Mouse (Mus musculus): ENCODE measurements around the gene Stum.

Gene Stum

GRCm38 (mm10) chr1:180500641-180501040 lies 17.3 kb upstream of the Stum start:
- in situ Hi-C loops (cut with MboI; ENCODE audit: unreplicated experiment in 2 of 2), result no loop called here

- in situ Hi-C loops (cut with MboI; ENCODE audit: unreplicated experiment in 2 of 2), result no loop called here
These were observed 16.9 kb upstream of the Stum start for GRCm38 (mm10) chr1:180500218-180500617.

GRCm38 (mm10) chr1:180499766-180500165 lies 16.5 kb upstream of the Stum start:
- in situ Hi-C loops (cut with MboI; ENCODE audit: unreplicated experiment in 2 of 2), result no loop called here

DNA sequence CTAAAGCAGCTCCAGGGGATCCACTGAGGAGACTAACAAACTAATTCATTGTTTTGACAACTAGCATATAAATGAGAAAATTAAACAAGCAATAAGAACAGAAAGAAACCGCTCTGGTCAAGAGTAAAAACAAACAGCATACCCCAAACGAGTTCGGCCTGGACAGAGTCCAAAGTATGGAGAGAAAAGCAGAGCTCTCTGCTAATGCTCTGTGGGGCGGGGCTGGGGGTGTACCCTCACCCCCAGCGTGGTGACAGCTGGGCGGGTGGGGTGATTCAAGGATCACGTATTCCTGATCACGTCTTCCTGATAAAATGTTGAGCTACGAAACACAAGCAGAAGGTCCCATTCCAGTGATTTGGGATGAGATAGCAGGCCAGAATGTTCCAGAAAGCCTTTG lies 9.5 kb upstream of the Stum start:
- in situ Hi-C loops (cut with MboI; ENCODE audit: unreplicated experiment in 2 of 2), result no loop called here

GRCm38 (mm10) chr1:180485346-180485745 lies 2.0 kb upstream of the Stum start:
- in situ Hi-C loops (cut with MboI; ENCODE audit: unreplicated experiment in 2 of 2), result loop anchor here (5.0 kb wide), 3 partner anchors 42 to 62 kb away; no protein-coding TSS in a partner anchor

DNA sequence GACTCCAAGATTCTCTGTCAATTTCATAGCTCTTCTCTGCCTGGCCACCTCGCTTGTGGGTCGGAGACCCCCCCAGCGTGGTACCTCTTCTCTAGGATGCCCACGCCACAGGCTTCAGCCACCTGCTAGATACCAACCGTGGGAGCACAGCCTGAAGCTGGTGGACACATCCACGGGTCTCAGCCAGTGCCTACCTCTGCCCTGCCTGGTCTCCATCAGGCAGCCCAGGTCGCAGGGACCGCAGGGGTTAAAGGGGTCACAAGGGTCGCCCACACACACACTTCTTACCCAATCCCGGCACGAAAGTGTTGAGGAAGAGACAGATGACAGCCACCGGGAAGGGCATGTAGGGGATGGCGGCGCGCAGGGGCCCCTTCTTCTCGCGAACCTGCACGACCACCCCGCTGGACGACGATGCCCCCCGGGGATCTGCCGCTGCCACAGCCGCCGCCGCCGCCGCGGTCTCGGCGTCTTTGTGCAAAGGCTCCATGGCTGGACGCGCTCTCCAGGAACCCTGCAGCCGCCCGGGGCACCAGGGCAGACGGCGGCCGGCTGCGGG lies 385 bp downstream of the Stum start:
- in situ Hi-C loops (cut with MboI; ENCODE audit: unreplicated experiment in 2 of 2), result loop anchor here in 1 of 2 experiments (5.0 kb wide), 1 partner anchor 46 kb away; no protein-coding TSS in a partner anchor

DNA sequence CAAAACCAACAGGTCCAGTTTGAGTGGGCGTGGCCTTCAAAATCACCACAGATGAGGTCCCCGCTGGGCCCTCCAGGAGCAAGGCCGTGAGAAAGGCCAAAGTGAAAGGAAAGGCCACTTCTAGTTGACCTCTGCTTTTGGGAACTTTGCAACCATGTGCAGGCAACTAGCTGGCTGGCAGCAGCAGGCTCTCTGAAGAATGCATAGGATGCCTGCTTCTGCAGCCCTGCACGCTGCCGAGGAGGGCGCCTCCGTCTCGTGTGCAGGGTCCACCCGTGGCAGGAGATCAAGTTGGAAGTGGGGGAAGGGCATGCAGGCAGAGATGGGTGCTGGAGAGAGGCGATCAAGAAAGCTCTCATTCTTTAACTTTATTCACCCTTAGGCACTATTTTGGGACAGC lies 1.3 kb downstream of the Stum start:
- in situ Hi-C loops (cut with MboI; ENCODE audit: unreplicated experiment in 2 of 2), result loop anchor here in 1 of 2 experiments (5.0 kb wide), 1 partner anchor 45 kb away; no protein-coding TSS in a partner anchor

DNA sequence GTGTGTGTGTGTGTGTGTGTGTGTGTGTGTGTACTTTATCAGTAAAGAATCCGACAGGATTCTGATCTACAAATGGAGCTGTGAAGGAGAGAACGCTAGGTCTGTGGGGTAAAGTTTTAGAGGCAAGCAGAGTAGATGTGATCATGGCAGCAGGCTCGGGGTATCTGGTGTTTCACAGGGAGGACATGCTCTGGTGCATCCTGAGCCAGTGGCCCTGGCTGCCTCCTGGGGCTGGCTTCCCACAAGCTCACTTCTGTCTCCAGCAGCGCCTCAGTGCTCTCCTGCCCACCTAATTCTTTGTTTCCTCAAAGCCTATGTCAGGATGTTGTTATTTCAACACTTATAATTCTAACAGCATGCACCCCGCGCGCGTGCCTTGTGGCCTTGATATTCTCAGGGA lies 2.0 kb downstream of the Stum start:
- in situ Hi-C loops (cut with MboI; ENCODE audit: unreplicated experiment in 2 of 2), result loop anchor here in 1 of 2 experiments (5.0 kb wide), 1 partner anchor 44 kb away; no protein-coding TSS in a partner anchor

- in situ Hi-C loops (cut with MboI; ENCODE audit: unreplicated experiment in 2 of 2), result loop anchor here in 1 of 2 experiments (5.0 kb wide), 1 partner anchor 43 kb away; no protein-coding TSS in a partner anchor
These were observed 3.0 kb downstream of the Stum start for GRCm38 (mm10) chr1:180480325-180480724.

DNA sequence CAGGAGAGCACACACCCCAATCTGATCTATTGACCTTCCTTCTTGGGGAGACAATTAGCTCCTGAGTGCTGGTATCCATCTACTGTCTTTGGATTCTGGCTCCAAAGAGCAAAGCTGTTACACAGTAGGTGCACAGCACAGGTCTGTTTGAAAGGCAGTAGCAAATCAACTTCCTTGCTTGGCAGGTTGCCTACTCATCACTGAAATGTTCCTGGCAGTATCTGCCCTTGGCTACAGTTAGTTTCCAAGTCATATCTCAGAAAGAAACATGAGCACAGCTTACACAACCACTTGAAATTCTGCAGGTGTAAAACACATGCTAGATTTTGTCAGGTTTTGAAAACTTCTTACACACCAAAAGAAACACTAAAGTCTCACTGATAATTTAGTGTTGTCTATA lies 9.7 kb downstream of the Stum start:
- in situ Hi-C loops (cut with MboI; ENCODE audit: unreplicated experiment in 2 of 2), result no loop called here

GRCm38 (mm10) chr1:180468004-180468403 lies 15.3 kb downstream of the Stum start:
- in situ Hi-C loops (cut with MboI; ENCODE audit: unreplicated experiment in 2 of 2), result no loop called here

DNA sequence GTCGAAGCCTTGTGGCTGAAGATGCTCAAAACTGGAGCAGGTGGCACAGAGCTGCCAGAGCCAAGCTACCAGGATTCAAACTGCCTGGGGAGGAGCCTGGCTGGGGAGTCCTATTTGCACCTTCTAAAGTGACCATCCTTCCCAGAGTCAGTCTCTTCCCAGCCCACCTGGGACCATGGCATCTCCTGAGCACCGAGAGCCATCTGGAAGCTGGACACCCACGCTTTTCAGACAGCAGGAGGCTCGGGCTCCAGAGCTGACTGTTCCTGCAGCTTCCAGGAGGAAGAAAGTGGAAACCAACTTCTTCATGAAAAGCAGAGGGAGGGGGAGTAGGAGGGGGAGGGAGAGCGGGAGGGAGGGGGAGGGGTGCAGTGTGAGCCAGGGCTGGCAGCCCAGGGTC lies 17.7 kb downstream of the Stum start:
- in situ Hi-C loops (cut with MboI; ENCODE audit: unreplicated experiment in 2 of 2), result no loop called here

GRCm38 (mm10) chr1:180464357-180464756 lies 18.9 kb downstream of the Stum start:
- in situ Hi-C loops (cut with MboI; ENCODE audit: unreplicated experiment in 2 of 2), result no loop called here

DNA sequence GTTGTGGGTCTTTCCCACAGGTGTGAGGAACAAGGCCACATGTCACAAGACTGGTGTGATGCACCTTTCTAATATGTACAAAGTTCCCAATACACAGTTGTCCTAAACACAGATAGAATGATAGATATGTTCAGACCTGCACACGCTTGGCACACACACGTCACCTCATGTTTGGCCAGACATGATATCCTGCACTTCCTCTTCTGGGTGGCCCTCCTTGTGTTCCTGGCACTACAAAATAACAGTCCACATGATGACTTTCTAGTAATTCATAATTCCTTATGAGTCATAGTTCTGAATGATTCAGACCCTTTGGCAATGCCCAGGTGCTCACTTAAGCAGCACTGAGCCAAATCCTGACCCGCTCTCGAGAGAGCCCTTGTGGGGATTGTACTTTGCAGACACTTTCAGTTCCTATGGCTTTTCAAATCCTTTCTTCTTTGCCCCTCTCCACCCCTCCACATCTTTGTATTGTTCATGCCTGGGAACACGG lies 20.3 kb downstream of the Stum start:
- in situ Hi-C loops (cut with MboI; ENCODE audit: unreplicated experiment in 2 of 2), result no loop called here

GRCm38 (mm10) chr1:180462396-180462795 lies 20.9 kb downstream of the Stum start:
- in situ Hi-C loops (cut with MboI; ENCODE audit: unreplicated experiment in 2 of 2), result no loop called here

DNA sequence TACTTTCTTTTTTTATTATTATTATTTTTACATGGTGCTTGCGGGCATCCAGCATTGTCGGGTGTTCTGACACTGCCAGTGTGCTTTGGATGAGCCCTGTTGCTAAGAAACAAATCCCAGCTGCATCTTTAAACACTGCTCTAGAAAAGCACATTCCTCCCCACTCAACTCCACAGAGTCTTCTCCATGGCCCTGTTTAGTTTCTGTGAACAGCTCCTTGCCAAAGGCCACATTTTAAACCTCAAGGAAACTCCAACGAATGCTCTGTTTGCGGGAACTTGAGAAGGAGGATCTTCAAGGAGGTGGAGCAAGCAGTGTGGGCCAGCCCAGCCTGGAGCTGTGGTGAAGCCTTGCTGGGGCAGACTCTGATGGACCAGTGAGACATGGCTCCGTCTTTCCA lies 22.6 kb downstream of the Stum start:
- in situ Hi-C loops (cut with MboI; ENCODE audit: unreplicated experiment in 2 of 2), result no loop called here

GRCm38 (mm10) chr1:180458680-180459079 lies 24.6 kb downstream of the Stum start:
- in situ Hi-C loops (cut with MboI; ENCODE audit: unreplicated experiment in 2 of 2), result no loop called here

DNA sequence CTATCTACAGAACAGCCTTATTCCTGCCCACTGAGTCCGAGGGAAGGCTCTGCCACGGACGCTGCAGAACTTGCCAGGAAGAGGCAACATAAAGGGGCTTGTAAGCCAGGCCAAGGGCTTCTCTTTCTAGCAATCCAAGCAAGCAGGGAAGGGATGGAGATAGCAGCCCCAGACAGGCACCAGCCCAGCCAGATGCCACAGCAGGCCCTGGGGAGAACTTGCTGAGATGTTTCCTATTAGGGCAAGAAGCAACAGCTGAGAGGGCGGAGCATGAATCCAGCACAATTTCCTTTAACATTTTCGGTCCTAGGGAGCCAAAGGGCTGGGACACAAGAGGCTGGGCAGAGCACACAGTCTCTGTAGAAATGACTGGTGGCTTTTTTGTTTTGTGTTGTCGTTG lies 25.0 kb downstream of the Stum start:
- in situ Hi-C loops (cut with MboI; ENCODE audit: unreplicated experiment in 2 of 2), result no loop called here

GRCm38 (mm10) chr1:180449641-180450040 lies 33.7 kb downstream of the Stum start:
- in situ Hi-C loops (cut with MboI; ENCODE audit: unreplicated experiment in 2 of 2), result no loop called here

DNA sequence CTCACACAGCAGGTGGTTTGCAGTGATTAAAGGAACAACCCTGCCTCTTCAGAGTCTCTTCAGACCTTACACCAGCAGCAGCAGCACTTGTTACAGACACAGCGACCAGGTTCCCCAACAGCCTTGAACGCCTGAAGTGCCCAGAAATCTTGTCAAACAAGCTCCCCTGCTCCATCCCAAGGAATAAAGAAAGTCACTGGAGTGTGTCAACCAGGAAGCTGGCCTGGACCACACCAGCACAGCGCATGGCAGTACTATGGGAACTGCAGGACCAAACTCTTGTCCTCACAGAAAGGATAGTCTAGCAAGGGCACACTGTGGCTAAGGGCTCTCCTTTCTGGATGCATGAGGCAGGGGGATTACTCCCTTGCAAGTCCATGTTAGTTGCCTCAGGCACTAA lies 38.9 kb downstream of the Stum start:
- in situ Hi-C loops (cut with MboI; ENCODE audit: unreplicated experiment in 2 of 2), result no loop called here

DNA sequence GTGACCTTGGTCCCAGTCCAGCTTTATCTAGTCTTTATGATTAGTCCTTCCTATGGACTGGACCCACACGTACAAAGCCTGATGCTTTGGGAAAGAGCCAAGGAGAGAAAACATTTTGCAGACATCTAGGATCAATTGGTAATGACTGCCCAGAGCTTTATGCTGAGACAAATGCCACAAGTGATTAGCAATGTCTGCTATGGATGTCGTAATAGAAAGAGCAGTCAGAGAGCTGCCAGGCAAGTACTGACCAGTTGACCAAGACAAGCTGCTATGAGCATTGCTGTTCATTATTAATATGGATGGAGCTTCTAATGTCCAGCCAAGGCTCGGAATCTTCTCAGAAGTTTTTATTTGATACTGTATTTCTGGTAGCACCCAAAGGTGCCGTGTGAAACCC lies 43.8 kb downstream of the Stum start:
- in situ Hi-C loops (cut with MboI; ENCODE audit: unreplicated experiment in 2 of 2), result loop anchor here (5.0 kb wide), 4 partner anchors 43 to 328 kb away; partner anchors contain the start of gene Stum (in 1 of the 2)

DNA sequence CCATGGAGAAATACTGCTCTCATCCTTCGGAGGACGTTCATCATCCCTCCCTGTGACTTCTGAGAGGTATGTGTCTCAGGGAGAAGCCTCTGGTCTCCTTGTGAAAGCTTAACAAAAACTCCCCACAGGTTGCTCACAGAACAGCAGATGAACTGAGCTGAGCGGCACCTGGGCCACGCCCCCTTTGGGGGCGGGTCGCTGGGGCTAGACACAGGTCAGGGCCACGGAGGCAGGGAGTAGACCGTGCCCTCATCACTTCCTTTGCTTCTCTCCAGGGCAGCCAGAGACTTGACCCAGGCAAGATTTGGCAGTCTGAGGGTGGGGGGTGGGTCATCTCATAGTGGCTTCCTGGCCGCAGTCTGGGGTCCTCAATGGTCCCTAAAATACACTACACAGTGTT lies 48.4 kb downstream of the Stum start:
- in situ Hi-C loops (cut with MboI; ENCODE audit: unreplicated experiment in 2 of 2), result loop anchor here (5.0 kb wide), 4 partner anchors 47 to 332 kb away; partner anchors contain the start of gene Stum (in 1 of the 2)

Data from v-Abl transformed pro-B cells (cell line).